Mouse (Mus musculus): ENCODE results near the gene Hoxc8.
A peak's percentile ranks its signal among the peaks of the same experiment; 100 is the strongest.

The Hoxc8 gene

DNA sequence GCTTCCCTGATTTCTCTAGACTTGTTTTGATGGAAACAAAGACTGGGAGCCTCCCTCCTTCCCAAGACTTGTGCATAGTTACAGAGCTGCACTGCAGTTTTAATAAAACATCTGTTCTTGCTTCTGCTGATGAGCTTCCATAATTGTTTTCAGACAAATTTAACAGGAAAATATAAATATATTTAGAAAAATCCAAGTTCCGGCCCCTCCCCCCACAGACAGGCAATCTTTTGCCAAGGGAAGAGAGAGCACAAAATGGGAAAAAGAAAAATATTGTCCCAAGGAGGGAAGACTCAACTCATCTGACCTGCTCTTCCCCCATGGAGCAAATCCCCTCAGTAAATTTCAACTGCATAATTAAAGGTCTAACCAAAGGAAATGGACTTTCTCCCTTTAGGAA lies 15.9 kb downstream of the Hoxc8 start:
- DNase-seq (ENCODE audit: inconsistent age in 2 of 2, low spot score in 1 of 2): no peak

DNA sequence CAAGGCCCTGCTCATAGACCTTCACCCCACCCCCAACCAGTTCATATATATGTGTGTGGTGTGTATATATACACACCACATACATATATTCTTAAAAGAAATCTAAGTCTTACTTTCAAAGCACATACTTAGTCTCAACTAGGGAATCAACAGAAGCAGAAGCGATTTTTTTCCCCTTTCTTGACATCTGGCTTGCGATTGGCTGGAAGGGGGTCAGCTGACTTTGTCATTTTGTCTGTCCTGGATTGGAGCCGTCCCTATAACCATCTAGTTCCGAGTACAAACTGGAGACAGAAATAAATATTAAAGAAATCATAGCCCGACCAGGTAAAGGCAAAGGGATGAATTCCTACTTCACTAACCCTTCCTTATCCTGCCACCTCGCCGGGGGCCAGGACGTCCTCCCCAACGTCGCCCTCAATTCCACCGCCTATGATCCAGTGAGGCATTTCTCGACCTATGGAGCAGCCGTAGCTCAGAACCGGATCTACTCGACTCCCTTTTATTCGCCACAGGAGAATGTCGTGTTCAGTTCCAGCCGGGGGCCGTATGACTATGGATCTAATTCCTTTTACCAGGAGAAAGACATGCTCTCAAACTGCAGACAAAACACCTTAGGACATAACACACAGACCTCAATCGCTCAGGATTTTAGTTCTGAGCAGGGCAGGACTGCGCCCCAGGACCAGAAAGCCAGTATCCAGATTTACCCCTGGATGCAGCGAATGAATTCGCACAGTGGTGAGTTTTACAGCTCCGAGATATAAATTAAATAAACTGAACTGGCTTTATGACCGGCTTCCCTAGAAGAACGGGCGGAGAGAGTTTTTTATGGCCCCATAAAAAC lies 19.1 kb downstream of the Hoxc8 start:
- peak; percentile 68 to 93 for DNase-seq (ENCODE audit: inconsistent age in 2 of 2, low spot score in 1 of 2)

DNA sequence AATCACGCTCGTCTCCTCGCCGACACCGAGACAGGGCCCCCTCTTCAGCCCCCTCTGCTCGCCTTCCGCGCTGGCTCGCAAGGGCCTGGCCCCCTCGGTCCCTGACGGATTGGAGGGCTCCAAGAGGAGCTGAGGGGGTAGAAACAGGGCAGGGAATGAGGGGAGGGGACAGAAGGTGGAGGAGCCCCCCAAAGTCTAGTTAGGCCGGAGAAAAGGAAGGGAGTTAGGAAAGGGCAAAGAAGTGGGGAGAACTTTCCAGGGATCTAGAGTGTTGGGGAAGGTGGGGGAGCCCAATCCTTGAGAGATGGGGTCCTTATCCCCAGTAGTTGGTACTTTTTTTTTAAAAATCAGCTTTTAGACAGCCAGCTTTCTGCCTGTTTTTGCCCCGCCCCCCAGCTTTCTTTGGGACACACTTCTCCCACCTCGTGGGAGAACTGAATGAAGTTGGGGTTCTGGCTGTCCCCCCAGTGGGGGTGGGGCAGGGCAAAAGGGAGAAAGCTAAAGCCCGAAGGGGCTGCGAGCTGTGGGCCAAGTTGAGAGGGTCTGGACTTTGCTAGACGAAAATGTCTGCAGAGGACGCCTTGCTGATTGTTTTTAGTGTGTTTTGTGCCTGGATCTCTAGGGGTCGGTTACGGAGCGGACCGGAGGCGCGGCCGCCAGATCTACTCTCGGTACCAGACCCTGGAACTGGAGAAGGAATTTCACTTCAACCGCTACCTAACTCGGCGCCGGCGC lies 19.9 kb downstream of the Hoxc8 start:
- DNase-seq (ENCODE audit: inconsistent age in 2 of 2, low spot score in 1 of 2): peak; percentile 49 to 84

DNA sequence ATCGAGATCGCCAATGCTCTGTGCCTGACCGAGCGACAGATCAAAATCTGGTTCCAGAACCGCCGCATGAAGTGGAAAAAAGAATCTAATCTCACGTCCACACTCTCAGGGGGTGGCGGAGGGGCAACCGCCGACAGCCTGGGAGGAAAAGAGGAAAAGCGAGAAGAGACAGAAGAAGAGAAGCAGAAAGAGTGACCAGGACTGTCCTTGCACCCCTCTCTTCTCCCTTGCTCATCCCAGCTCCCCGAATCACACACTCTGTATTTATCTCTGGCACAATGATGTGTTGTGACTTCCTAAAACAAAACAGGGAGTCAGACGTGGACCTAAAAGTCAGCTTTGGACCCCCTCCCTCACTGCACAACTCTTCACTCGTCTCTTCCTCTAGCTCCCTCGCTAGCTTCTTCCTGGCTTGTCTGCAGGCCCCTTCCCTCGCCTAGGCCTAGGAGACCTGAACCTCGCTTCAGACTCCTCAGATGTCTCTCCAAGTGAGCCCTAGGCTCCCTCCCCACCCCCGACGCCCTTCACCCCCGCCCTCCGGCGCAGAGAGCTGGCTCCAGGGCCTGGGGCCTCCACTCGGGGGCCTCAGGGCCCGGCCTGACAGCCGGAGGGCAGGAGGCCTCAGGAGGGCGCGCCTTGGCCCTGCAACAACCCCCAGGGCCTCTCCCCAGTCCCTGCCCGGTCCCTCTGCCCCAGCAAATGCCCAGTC lies 20.6 kb downstream of the Hoxc8 start:
- DNase-seq (ENCODE audit: inconsistent age in 2 of 2, low spot score in 1 of 2): peak; percentile 50 to 85

DNA sequence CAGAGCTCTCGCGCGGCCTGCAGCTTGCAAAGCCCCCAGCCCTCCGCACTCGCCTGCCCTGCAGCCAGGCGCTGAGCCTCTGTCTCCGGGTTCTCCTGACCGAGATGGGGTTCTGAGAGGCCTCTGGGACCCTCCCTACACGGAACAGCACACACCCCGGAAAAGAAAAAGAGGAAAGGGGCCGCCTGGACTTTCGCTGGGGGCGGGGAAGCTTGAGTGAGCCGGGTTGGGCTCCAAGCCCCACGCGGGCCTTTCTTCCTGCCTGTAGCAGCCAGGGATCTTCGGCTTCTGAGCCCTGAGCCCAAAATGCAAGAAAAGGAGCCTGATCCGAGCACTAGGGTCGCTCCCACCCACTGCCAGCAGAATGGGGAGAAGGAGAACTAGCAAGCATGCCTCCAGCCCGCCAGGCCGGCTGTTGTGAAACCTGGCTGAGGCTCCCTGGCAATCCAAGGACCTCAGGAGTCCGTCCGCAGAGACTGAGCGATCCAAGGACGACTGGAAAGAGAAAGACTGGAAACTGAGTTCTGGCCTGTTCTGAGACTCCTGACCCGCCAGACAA lies 21.6 kb downstream of the Hoxc8 start:
- DNase-seq (ENCODE audit: inconsistent age in 2 of 2, low spot score in 1 of 2): peak; percentile 76 to 92

DNA sequence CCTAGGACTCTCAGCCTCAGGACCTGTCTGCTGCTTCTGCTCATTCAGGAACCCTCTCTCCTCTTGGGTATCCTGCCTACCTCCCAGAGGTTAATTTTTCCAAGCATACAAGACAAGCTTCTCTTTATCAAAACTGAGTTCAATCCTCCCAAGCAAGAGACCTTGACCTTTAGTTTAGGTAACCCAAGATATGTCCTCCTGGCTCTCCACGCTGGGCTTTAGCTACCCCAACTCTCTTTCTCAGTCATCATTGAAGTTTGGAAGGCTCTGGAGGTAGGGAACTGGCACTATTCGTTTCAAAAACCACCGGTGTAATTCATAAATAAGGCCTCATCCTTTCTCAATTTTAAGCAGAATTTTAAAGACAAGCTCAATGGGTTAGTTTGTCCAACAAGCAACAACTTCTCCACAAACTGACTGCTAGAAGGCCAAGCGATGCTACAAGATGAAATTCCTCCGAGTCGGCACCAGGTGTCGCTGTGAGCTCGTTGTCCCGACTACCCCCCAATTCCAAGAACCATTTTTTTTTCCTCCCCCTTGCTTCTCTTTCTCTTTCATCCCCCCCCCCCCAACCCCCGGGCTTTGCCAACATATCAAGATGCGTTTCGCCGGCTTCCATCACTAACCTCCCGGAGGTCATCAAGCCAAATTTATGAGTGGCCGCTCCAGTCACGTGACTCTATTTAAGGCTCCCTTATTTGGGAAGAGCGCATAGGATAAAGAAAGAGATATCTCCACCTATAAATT lies 23.0 kb downstream of the Hoxc8 start:
- DNase-seq (ENCODE audit: inconsistent age in 2 of 2, low spot score in 1 of 2): peak; percentile 79 to 86

DNA sequence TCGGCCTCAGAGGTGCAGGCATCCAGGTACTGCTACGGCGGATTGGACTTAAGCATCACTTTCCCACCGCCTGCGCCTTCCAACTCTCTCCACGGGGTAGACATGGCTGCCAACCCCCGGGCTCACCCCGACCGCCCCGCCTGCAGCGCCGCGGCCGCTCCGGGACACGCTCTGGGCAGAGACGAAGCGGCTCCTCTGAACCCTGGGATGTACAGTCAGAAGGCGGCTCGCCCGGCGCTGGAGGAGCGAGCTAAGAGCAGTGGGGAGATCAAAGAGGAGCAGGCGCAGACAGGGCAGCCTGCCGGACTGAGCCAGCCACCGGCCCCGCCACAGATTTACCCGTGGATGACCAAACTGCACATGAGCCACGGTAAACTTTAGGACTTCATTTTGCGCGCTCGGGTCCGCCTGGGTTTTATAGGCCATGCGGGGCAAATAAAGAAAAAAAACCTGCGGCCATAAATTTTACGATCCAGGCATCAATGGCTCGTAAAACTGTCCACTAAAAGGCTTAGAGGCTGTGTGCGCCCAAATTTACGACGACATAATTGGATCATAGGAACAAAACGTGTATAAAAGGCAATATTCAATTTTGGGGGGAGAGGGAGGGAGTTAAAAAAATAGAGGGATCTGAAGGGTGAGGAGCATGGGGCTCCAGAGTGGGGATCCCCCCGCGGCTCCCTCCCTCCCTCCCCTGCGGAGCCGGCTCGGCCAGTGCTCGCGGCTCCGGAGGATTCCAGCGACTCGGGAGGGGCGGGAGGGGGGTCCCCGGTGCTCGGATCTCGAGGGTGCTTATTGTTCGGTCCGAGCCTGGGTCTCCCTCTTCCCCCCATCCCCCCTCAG lies 24.0 kb downstream of the Hoxc8 start:
- peak; percentile 84 to 92 for DNase-seq (ENCODE audit: inconsistent age in 2 of 2, low spot score in 1 of 2)

DNA sequence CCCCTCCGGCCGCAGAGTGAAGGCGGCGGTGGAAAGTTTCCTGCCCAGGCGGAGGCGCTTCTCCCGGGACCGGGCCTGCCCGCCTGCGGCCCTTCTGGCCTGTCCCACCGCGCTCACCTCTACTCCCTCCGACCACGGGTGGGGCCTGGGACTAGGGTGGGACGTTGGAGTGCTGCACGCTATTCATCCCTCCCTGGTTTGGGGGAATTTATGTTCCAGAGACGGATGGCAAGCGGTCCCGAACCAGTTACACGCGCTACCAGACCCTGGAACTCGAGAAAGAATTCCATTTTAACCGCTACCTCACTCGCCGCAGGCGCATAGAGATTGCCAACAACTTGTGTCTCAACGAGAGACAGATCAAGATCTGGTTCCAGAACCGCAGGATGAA lies 24.6 kb downstream of the Hoxc8 start:
- DNase-seq (ENCODE audit: inconsistent age in 2 of 2, low spot score in 1 of 2): peak; percentile 55 to 83

DNA sequence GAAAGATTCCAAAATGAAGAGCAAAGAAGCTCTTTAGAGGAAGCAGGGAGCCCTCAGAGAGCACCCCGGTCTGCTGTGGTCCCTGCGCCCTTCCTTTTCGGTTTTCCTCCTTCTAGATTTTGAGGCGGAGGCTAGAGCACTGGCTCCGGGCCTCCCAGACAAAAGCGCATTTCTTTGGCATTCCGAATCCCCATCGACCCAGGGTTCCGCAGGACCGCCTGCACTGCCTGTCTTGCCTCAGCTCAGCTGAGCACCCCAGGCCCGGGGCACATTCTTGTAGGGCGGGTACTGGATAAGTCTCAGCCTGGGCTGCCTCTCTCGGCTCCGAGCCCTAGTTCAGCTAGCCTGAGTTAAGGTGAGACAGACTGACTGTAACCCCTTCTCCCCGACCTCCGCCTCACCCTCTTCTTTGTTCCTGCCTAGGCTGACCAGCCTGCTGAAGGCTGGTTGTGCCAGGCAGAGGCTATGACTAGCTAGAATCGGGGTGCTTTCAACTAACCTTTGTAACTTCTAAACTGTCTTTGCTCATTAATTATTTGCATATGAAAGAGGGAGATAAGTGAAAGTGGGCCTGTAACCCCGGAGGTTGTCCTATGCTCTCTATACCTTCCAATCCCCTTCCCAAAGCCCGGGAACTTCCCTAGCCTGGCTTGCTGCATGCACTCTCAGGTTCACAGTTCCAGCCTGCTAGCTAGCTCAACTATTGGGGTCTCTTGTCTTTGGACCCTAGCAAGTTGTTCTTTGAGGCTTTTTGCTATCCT lies 25.2 kb downstream of the Hoxc8 start:
- peak; percentile 47 to 78 for DNase-seq (ENCODE audit: inconsistent age in 2 of 2, low spot score in 1 of 2)

DNA sequence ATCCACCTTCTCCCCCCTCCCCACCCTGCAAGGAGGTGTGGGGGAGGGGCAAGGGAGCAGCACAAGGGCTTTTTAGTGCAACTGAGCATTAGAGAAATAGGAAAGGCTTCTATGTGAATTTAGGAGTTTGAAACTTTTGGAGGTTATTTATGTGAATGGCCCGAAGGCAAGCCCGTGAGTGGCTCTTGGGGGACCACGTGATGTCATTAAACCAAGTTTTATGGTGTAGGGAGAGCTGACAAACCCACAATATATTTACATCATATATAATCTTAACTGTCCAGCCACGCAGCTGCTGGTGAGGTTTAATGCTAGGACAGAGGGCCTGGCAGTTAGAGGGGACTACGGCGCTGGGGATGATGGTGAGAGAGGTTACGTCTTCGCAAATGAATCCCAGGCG lies 28.2 kb downstream of the Hoxc8 start, which contains the start of gene Hoxc4:
Hoxc4 (plus strand) TSS at position 299 of the 400 bp plus-strand sequence.
- peak in 1 of 2 experiments; percentile 20 for DNase-seq (ENCODE audit: inconsistent age in 2 of 2, low spot score in 1 of 2)

DNA sequence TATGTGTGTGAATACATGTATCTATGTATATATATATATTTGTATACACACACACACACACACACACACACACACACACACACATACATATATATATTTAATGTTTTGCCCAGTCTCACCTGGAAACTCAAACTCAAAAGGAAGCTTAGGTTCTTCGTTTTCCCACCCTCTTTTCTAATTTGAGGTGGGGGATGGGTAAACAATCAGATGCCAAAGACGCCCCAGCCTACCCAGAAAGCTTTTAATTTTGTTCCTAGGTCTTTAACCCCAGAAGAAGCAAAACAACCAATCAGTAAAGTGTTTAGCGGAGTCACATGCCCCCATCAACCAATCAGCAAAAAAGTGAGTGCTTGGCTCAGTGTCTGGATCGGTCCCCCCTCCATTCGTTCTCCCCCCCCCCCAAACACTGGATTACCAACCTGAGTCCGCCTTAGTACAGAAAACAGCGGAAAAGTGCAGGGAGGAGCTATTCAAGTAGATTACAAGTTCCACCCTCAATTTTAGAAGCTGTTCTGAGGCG lies 30.6 kb downstream of the Hoxc8 start:
- peak in 1 of 2 experiments; percentile 32 for DNase-seq (ENCODE audit: inconsistent age in 2 of 2, low spot score in 1 of 2)

DNA sequence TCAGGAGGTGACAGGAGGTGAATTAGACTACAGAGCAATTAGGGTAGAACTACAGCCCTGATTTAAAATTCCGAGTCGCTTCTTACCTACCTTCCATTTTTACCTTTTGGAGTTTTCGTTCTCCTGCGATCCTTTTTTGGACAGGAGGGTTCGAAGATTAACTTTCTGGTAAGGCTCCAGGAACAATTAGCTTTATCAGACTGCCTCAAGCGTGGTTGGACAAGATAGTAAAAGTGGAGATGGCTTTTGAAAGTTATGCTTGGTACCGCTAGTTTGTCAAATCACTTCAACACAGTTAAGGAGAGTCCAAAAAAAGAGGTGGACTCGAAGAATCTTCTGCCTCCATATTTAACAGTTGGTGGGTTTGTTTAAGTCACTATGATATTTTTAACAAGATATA lies 31.1 kb downstream of the Hoxc8 start:
- no peak for DNase-seq (ENCODE audit: inconsistent age in 2 of 2, low spot score in 1 of 2)

DNA sequence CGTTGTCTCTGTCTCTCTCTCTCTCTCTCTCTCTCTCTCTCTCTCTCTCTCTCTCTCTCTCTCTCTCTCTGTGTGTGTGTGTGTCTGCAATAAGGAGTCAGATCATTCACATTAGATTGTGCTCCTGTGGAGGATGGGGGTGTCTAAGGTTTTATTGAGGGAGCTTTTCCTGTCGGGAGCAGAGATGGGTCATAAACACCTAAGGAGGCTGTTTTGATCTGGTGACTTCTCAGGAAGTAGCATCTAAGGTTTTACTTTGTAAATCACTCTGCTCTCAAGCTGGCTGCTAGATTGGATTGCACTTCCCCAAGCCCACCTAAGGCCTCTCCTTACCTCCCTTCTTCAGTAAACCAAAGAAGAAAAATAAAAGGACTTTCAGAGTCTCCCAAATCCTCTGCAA lies 33.7 kb downstream of the Hoxc8 start:
- DNase-seq (ENCODE audit: inconsistent age in 2 of 2, low spot score in 1 of 2): no peak

DNA sequence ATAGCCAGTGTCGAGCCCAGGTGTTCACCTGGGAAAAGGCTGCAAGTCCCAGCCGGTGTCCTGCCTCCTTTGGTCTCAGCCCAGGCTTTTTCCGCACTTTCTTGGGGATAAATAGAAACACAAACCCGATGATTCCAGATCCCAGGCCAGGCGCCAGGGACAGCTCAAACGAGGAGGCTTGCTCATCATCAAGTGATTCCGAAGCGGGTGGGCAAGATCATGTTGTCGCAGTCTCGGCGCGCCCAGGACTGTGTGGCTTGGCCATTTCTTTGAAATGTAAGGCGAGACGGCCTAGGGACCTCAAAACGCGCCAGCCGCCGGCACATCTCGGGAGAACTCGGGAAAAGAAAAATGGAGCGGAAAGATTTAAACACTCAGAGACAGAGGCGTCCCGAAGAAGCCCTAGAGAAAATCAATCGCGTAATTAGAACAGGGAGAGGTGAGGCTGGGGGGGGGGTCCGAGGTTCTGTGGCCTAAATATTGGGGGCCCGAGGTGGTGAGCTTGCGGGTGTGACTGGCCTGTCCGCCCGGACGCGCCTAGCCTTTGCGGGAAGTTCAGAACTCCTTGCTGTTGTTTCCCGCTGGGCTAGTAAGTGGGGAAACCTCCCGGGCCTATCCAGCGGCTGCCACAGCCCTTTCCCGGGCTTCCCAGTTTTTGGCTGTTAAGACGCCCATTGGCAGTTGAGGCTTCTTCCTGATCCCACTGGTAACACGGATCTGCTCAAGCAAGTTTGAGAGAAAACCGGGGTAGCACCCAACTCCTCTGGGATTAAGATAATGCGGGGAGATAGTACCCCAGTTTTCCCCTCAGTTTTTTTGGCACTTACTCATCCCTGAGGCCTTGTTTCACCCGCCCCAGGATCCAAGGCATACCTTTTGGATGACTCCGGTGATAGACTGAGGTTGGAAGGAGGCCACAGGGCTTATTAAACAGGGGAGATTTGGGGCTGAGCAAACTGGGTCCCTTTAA lies 37.1 kb downstream of the Hoxc8 start:
- DNase-seq (ENCODE audit: inconsistent age in 2 of 2, low spot score in 1 of 2): peak; percentile 51 to 73

DNA sequence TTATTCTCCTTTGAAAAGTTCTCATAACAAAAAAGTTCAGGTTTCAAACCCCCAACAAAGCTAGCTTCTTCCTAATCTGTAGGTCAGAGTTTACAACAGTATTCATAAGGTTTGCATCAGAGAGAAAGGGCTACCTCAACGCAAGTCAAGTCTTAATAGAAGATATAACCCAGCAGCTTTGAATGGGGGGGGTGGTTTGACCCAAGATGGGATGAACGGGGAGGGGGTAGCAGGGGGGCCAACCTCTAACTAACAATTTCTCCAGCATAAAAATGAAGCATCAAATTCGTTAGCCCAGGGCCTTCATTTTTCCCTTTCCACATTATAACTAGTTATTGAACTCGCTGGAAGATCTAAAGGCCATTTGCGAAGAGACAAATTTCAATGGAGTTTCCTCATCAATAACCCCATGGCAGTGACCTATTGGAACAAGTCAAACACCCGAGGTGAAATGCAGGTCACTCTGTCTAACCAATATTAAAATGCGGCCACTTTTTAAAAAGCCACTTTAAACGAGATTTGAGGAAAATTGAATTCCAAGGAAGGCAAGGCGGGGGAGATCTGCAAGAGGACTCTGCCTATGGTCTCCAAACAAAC lies 38.6 kb downstream of the Hoxc8 start:
- no peak for DNase-seq (ENCODE audit: inconsistent age in 2 of 2, low spot score in 1 of 2)

DNA sequence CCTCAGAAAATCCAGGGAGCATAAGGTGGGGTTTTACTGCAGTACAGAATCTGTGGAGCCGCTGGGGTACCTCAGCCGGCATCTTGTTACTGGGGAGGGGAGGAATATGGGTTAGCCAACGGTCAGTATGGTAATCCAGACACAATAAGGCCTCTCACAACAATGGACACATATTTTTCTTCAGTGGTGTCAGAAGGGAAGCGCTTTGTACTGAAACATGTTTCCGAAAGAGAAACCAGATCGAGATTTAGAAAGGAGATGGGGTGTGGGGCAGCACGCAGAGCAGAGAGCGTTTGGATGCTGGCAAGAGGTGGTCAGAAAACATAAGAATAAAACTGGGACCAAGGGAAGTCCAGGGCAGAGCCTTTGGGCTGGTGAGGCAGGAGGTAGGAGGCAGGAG lies 39.7 kb downstream of the Hoxc8 start:
- DNase-seq (ENCODE audit: inconsistent age in 2 of 2, low spot score in 1 of 2): no peak

DNA sequence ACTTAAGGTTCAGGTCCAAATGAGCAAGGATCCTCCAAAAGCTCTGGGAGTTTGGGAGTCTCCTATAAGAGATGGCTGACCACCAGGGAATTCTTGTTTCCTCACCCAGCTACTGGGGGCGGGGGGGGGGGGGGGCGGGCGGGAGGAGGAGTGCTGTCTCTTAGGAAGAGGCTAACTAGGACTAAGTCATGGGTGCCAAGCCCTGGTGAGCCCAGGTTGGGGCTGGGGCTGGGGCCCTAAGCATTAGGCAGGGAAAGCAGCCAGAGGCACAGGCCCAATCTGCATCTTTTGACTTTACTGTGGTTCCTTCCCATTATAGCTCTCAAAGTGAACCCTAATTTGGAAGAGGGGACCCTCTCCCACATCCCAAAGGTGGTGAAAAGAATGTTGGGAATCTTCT lies 41.8 kb downstream of the Hoxc8 start:
- peak in 1 of 2 experiments; percentile 39 for DNase-seq (ENCODE audit: inconsistent age in 2 of 2, low spot score in 1 of 2)

Data from adrenal gland, adult (tissue).